Mouse (Mus musculus) cerebellum, postnatal 14 days (tissue): ENCODE results near the gene Vezt.

Experiments used
- DNase-seq, 2 experiments: peaks; one replicate each; pipeline ENCODE4 v3.0.0; 2021; ENCODE audit warnings: mixed read lengths in 2 of 2

Vezt gene

GRCm38 (mm10) chr10:93909811-93910446, 125.7 kb downstream of the Vezt start:
- no peak for DNase-seq

- no peak for DNase-seq
These were observed 126.6 kb downstream of the Vezt start for GRCm38 (mm10) chr10:93909015-93909414.

GRCm38 (mm10) chr10:93908540-93908939, 127.1 kb downstream of the Vezt start:
- DNase-seq, result no peak

GRCm38 (mm10) chr10:93907376-93907775, 128.2 kb downstream of the Vezt start:
- no peak for DNase-seq

- no peak for DNase-seq
These were observed 135.7 kb downstream of the Vezt start for GRCm38 (mm10) chr10:93899907-93900306.

GRCm38 (mm10) chr10:93899303-93899702, 136.3 kb downstream of the Vezt start:
- no peak for DNase-seq

- DNase-seq, result no peak
These were observed 138.5 kb downstream of the Vezt start, which contains the start of gene Metap2 for GRCm38 (mm10) chr10:93897043-93897646. Metap2 (minus strand) TSS chr10:93897093.

- no peak for DNase-seq
These were observed 143.1 kb downstream of the Vezt start for GRCm38 (mm10) chr10:93892551-93892950.

GRCm38 (mm10) chr10:93891031-93891430, 144.6 kb downstream of the Vezt start:
- no peak for DNase-seq

GRCm38 (mm10) chr10:93890565-93890964, 145.1 kb downstream of the Vezt start:
- DNase-seq, result no peak

GRCm38 (mm10) chr10:93889976-93890375, 145.6 kb downstream of the Vezt start:
- DNase-seq, result peak; percentile 28 to 51

- DNase-seq, result peak; percentile 90 to 92
These were observed 146.1 kb downstream of the Vezt start for GRCm38 (mm10) chr10:93889579-93889950.
